Mouse (Mus musculus) thymus, adult 2 months (tissue): ENCODE measurements at regions not wholly inside any gene's neighbourhood (a gene's known extent, or its start where the extent isn't known, plus 50 kb on each side); places are given as distances from the start of the nearest gene placed in this dataset.

ENCODE experiments used
- CTCF ChIP-seq: fragments of 200-500 bp; IDR thresholded peaks from 2 replicates; pipeline ENCODE4 v1.5.1; 2012; ENCODE audit warnings: mild to moderate bottlenecking, control low read depth, low read length, moderate library complexity, borderline replicate concordance; ENCODE audit not compliant: control insufficient read depth, poor library complexity, insufficient read depth; ENCODE audit errors: extremely low read depth
- POLR2A ChIP-seq: fragments of 200-500 bp; IDR thresholded peaks from 2 replicates; pipeline ENCODE4 v1.6.1; 2012; ENCODE audit warnings: mild to moderate bottlenecking, low read length, control low read depth, moderate library complexity; ENCODE audit not compliant: control insufficient read depth, poor library complexity, insufficient read depth; ENCODE audit errors: extremely low read depth

- TF ChIP-seq CTCF (no peak), POLR2A (no peak)
Observed at GRCm38 (mm10) chr14:48812741-48813495, 139.3 kb upstream of the Otx2 start.
